Mouse (Mus musculus): Measurements from ENCODE around the gene Itgav.

Itgav gene

GRCm38 (mm10) chr2:83791330-83792073 is 67.3 kb downstream of the Itgav start:
- DNase-seq (ENCODE audit: low read depth, low spot score) = no peak
- peaks cover 14% of the 10 kb centered on the region for H3K36me3 ChIP-seq (ENCODE audit: control insufficient read depth, insufficient read depth, low read length, poor library complexity, severe bottlenecking)
- H3K27me3 ChIP-seq (ENCODE audit: control insufficient read depth, insufficient read depth, low read length, poor library complexity, severe bottlenecking) = no peaks in the 10 kb centered on the region

- no peak for DNase-seq (ENCODE audit: low read depth, low spot score)
- H3K36me3 ChIP-seq (ENCODE audit: control insufficient read depth, insufficient read depth, low read length, poor library complexity, severe bottlenecking) = peaks cover 14% of the 10 kb centered on the region
- no peaks in the 10 kb centered on the region for H3K27me3 ChIP-seq (ENCODE audit: control insufficient read depth, insufficient read depth, low read length, poor library complexity, severe bottlenecking)
Observed at GRCm38 (mm10) chr2:83792102-83792501, 67.9 kb downstream of the Itgav start.

- H3K36me3 ChIP-seq (ENCODE audit: control insufficient read depth, insufficient read depth, low read length, poor library complexity, severe bottlenecking) = peaks cover 14% of the 10 kb centered on the region
- H3K27me3 ChIP-seq (ENCODE audit: control insufficient read depth, insufficient read depth, low read length, poor library complexity, severe bottlenecking) = no peaks in the 10 kb centered on the region
- DNase-seq (ENCODE audit: low read depth, low spot score) = no peak
Observed at GRCm38 (mm10) chr2:83795766-83796165, 71.6 kb downstream of the Itgav start.

GRCm38 (mm10) chr2:83797902-83798497 is 73.8 kb downstream of the Itgav start:
- H3K27me3 ChIP-seq (ENCODE audit: control insufficient read depth, insufficient read depth, low read length, poor library complexity, severe bottlenecking) = no peaks in the 10 kb centered on the region
- peaks cover 29% of the 10 kb centered on the region for H3K36me3 ChIP-seq (ENCODE audit: control insufficient read depth, insufficient read depth, low read length, poor library complexity, severe bottlenecking)
- no peak for DNase-seq (ENCODE audit: low read depth, low spot score)

GRCm38 (mm10) chr2:83812483-83813272 is 88.5 kb downstream of the Itgav start, which contains the start of gene Fam171b:
TSS of gene Fam171b (plus strand) at chr2:83812636.
- peak; percentile 64 for DNase-seq (ENCODE audit: low read depth, low spot score)
- H3K27me3 ChIP-seq (ENCODE audit: control insufficient read depth, insufficient read depth, low read length, poor library complexity, severe bottlenecking) = peaks cover 1% of the 10 kb centered on the region
- no peaks in the 10 kb centered on the region for H3K36me3 ChIP-seq (ENCODE audit: control insufficient read depth, insufficient read depth, low read length, poor library complexity, severe bottlenecking)

GRCm38 (mm10) chr2:83813273-83813892 is 89.2 kb downstream of the Itgav start:
- DNase-seq (ENCODE audit: low read depth, low spot score) = no peak
- peaks cover 1% of the 10 kb centered on the region for H3K27me3 ChIP-seq (ENCODE audit: control insufficient read depth, insufficient read depth, low read length, poor library complexity, severe bottlenecking)
- H3K36me3 ChIP-seq (ENCODE audit: control insufficient read depth, insufficient read depth, low read length, poor library complexity, severe bottlenecking) = no peaks in the 10 kb centered on the region

GRCm38 (mm10) chr2:83814009-83814408 is 89.8 kb downstream of the Itgav start:
- peaks cover 1% of the 10 kb centered on the region for H3K27me3 ChIP-seq (ENCODE audit: control insufficient read depth, insufficient read depth, low read length, poor library complexity, severe bottlenecking)
- H3K36me3 ChIP-seq (ENCODE audit: control insufficient read depth, insufficient read depth, low read length, poor library complexity, severe bottlenecking) = no peaks in the 10 kb centered on the region
- no peak for DNase-seq (ENCODE audit: low read depth, low spot score)

- Histone ChIP-seq H3K27me3 (ENCODE audit: control insufficient read depth, insufficient read depth, low read length, poor library complexity, severe bottlenecking) (peaks cover 1% of the 10 kb centered on the region), H3K36me3 (ENCODE audit: control insufficient read depth, insufficient read depth, low read length, poor library complexity, severe bottlenecking) (no peaks in the 10 kb centered on the region)
- no peak for DNase-seq (ENCODE audit: low read depth, low spot score)
Observed at GRCm38 (mm10) chr2:83816147-83816546, 92.0 kb downstream of the Itgav start.

GRCm38 (mm10) chr2:83825161-83825560 is 101.0 kb downstream of the Itgav start:
- no peaks in the 10 kb centered on the region for H3K27me3 ChIP-seq (ENCODE audit: control insufficient read depth, insufficient read depth, low read length, poor library complexity, severe bottlenecking)
- DNase-seq (ENCODE audit: low read depth, low spot score) = no peak

GRCm38 (mm10) chr2:83828895-83829539 is 104.8 kb downstream of the Itgav start:
- no peak for DNase-seq (ENCODE audit: low read depth, low spot score)
- H3K36me3 ChIP-seq (ENCODE audit: control insufficient read depth, insufficient read depth, low read length, poor library complexity, severe bottlenecking) = no peaks in the 10 kb centered on the region
- H3K27me3 ChIP-seq (ENCODE audit: control insufficient read depth, insufficient read depth, low read length, poor library complexity, severe bottlenecking) = no peaks in the 10 kb centered on the region

More at GRCm38 (mm10) chr2:83825161-83825560, 101.0 kb downstream of the Itgav start:
- H3K36me3 ChIP-seq (ENCODE audit: control insufficient read depth, insufficient read depth, low read length, poor library complexity, severe bottlenecking) = no peaks in the 10 kb centered on the region

GRCm38 (mm10) chr2:83832903-83833302 is 108.7 kb downstream of the Itgav start:
- no peak for DNase-seq (ENCODE audit: low read depth, low spot score)
- no peaks in the 10 kb centered on the region for H3K36me3 ChIP-seq (ENCODE audit: control insufficient read depth, insufficient read depth, low read length, poor library complexity, severe bottlenecking)
- H3K27me3 ChIP-seq (ENCODE audit: control insufficient read depth, insufficient read depth, low read length, poor library complexity, severe bottlenecking) = no peaks in the 10 kb centered on the region

GRCm38 (mm10) chr2:83835313-83836070 is 111.3 kb downstream of the Itgav start:
- no peak for DNase-seq (ENCODE audit: low read depth, low spot score)
- no peaks in the 10 kb centered on the region for H3K36me3 ChIP-seq (ENCODE audit: control insufficient read depth, insufficient read depth, low read length, poor library complexity, severe bottlenecking)
- no peaks in the 10 kb centered on the region for H3K27me3 ChIP-seq (ENCODE audit: control insufficient read depth, insufficient read depth, low read length, poor library complexity, severe bottlenecking)

- no peaks in the 10 kb centered on the region for H3K36me3 ChIP-seq (ENCODE audit: control insufficient read depth, insufficient read depth, low read length, poor library complexity, severe bottlenecking)
- H3K27me3 ChIP-seq (ENCODE audit: control insufficient read depth, insufficient read depth, low read length, poor library complexity, severe bottlenecking) = no peaks in the 10 kb centered on the region
- no peak for DNase-seq (ENCODE audit: low read depth, low spot score)
Observed at GRCm38 (mm10) chr2:83848495-83848894, 124.3 kb downstream of the Itgav start.

- no peaks in the 10 kb centered on the region for H3K27me3 ChIP-seq (ENCODE audit: control insufficient read depth, insufficient read depth, low read length, poor library complexity, severe bottlenecking)
- no peaks in the 10 kb centered on the region for H3K36me3 ChIP-seq (ENCODE audit: control insufficient read depth, insufficient read depth, low read length, poor library complexity, severe bottlenecking)
- no peak for DNase-seq (ENCODE audit: low read depth, low spot score)
Observed at GRCm38 (mm10) chr2:83853423-83853822, 129.2 kb downstream of the Itgav start.
